Mouse (Mus musculus) brain, embryonic 18.5 days (tissue): Measurements from ENCODE around the gene Gm28360.
"Not testable (repeated sequence)": the region's sequence is repeated elsewhere in the genome, so short reads cannot be mapped to it uniquely, and the experiment has no call there.

Experiments used
- DNase-seq: peaks from one replicate; pipeline ENCODE4 v3.0.0-alpha.2; 2012; ENCODE audit warnings: low read depth, low spot score

The Gm28360 gene

GRCm38 (mm10) chr1:117829781-117830180, at the start of gene Gm28360:
Gene Gm28360 (plus strand): TSS chr1:117830081.
- not testable (repeated sequence) for DNase-seq

DNA sequence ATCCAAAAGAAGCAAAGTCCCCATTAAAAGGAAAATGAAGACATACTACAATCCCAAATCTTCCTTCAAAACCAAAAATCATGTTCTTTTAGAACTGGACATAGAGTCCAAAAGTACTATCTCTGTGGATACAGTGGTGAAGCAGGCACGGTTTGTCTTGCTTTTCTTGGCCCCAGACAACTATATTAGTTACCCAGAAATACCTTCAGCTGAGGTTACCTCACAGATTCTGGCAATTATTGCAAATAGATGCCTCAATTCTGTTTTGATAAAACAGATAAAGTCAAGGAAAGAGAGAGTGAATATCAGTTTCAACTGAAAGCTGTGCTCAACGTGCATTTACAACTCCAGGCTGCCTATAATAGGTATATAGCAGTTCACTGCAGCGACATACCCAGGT, 49.0 kb upstream of the Gm28360 start, which contains the start of gene B020011L13Rik:
Gene B020011L13Rik (plus strand): TSS at position 301 of the 400 bp plus-strand sequence.
- not testable (repeated sequence) for DNase-seq

- not testable (repeated sequence) for DNase-seq
Observed at GRCm38 (mm10) chr1:117816271-117816670, 13.6 kb upstream of the Gm28360 start.

- DNase-seq: not testable (repeated sequence)
Observed at GRCm38 (mm10) chr1:117851718-117852117, 21.8 kb downstream of the Gm28360 start.
